ENCODE assay signal across 8 mouse cellular contexts in the genomic region with DNA sequence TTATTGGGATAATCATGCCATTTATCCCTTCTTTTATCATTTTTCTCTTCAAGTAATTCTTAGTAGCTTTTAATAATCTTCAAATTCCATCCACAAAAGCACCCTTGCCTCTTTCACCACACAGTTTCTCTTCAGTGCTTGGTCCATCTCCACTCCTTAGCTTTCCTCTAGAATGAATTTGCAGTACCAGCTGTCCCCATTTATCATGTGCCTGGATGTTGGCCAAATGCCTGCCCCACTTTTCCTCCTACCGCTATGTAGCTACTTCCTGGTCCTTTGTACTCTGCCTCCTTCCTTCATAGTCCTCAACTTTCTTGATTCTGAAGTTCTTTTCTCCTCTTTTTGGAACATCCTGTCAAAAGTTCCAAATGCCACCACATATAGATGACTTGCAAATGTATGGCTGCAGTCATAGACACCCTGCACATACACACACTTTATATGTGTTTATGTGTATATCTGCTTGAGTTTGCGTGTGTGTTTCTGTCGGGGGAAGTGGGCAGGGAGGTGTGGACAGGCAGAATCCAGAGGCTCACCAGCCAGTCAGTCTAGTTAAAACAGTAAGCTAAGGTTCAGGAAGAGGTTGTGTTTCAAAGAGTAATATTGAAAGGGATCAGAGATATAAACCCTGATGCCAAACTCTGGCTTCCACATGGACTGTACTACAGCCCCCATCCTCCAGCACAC.
A peak's percentile ranks its signal among the peaks of the same experiment; 100 is the strongest.
DNase-seq lines count a peak whose midpoint lies in the region; ATAC-seq and TF ChIP-seq lines count a peak whose summit lies in the region.

No protein-coding gene starts in this region.

- no peak overlapping the region for H3K9ac ChIP-seq in kidney, postnatal 0 days (ENCODE audit: low read depth, low read length)

- H3K36me3 ChIP-seq in kidney, postnatal 0 days (ENCODE audit: insufficient read depth, low read length) = no peaks in the 10 kb centered on the region
- H3K36me3 ChIP-seq in heart, embryonic 10.5 days = no peaks in the 10 kb centered on the region

- H3K4me2 ChIP-seq in kidney, postnatal 0 days (ENCODE audit: low read length) = no peak overlapping the region

- H3K9me3 ChIP-seq in kidney, postnatal 0 days (replicated peaks; ENCODE audit: low read length) = no peaks in the 10 kb centered on the region
- no peaks in the 10 kb centered on the region for H3K9me3 ChIP-seq in heart, embryonic 10.5 days

- no peak for TF ChIP-seq CTCF in kidney, postnatal 0 days (IDR thresholded peaks at IDR 0.05; ENCODE audit: low read depth)

- DNase-seq in kidney, postnatal 0 days (ENCODE audit: low spot score) = peak; percentile 34
- no peak for DNase-seq in kidney, adult 11 months
- DNase-seq in adrenal gland, adult 8-10 months = peak; percentile 17
- DNase-seq in lung, postnatal 10 days = peak; percentile 72
- no peak for DNase-seq in embryo, embryonic 10 days (ENCODE audit: low spot score)
- DNase-seq in embryo, embryonic 10.5 days (ENCODE audit: low spot score) = no peak
- DNase-seq in heart, embryonic 10.5 days (ENCODE audit: low spot score) = no peak

- H3K27ac ChIP-seq in kidney, postnatal 0 days = no peak overlapping the region
- no peak overlapping the region for H3K27ac ChIP-seq in heart, embryonic 10.5 days

- no peak for ATAC-seq in kidney, postnatal 0 days (replicated peaks; ENCODE audit: low FRiP score, low read depth)
- ATAC-seq in frontal cortex, adult (ENCODE audit: low TSS enrichment) = peak; percentile 80

- no peaks in the 10 kb centered on the region for H3K27me3 ChIP-seq in kidney, postnatal 0 days (ENCODE audit: insufficient read depth, low read length)
- H3K27me3 ChIP-seq in heart, embryonic 10.5 days (ENCODE audit: insufficient read depth, poor library complexity, severe bottlenecking) = no peaks in the 10 kb centered on the region

- 65% methylated on average over 3 of the region's 3 CpGs for WGBS in kidney, postnatal 0 days
- WGBS in heart, embryonic 10.5 days = 71% methylated on average over 3 of the region's 3 CpGs

- no peaks in the 10 kb centered on the region for H3K4me1 ChIP-seq in kidney, postnatal 0 days (replicated peaks; ENCODE audit: insufficient read depth, low read length)
- H3K4me1 ChIP-seq in heart, embryonic 10.5 days = no peaks in the 10 kb centered on the region

- H3K4me3 ChIP-seq in kidney, postnatal 0 days (replicated peaks; ENCODE audit: low read depth, low read length) = no peak overlapping the region
- H3K4me3 ChIP-seq in heart, embryonic 10.5 days = no peak overlapping the region

Comparison
In these comparisons a context has a peak if more than half of its experiments do, and no peak if none do; other contexts are left out.
1. DNase-seq: peak in kidney, postnatal 0 days (single experiment), adrenal gland, adult 8-10 months (single experiment) and lung, postnatal 10 days (single experiment); none in kidney, adult 11 months (single experiment), embryo, embryonic 10 days (single experiment), embryo, embryonic 10.5 days (single experiment) and heart, embryonic 10.5 days (single experiment).